Mouse (Mus musculus): Measurements from ENCODE around the gene Gm12216. TPM values are rescaled to one million over a fixed set of nuclear protein-coding genes. Genes with fewer than 3 reads are reported as not detected.
A peak's percentile ranks its signal among the peaks of the same experiment; 100 is the strongest.

The Gm12216 gene
- total and polyA plus RNA-seq, 3 experiments: 2.6 to 4.4 (median 2.6) TPM

DNA sequence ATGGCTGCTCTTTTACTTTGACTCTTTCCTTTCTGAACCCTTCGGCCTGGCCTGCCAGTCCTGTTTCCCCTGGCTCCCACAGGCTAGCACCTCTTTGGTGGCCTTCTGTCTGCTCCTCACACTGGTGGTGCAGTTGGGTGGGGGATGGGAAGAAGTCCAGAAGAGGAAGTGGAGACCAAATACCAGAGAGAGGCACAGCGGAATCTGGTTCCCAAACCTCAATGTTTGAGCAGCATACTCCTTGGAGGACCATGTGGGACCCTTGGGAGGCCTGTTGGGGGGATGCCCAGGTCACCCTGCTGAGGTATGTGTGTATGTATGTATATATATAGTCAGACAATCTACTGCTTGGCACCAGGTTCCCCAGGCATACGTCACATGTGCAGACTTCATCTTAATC, 65.0 kb downstream of the Gm12216 start:
- no peak for TF ChIP-seq EP300 (IDR thresholded peaks at IDR 0.05; ENCODE audit: insufficient read depth, low read depth, low read length)
- TF ChIP-seq POLR2A (IDR thresholded peaks at IDR 0.05; ENCODE audit: insufficient read depth, low read depth, low read length): no peak
- TF ChIP-seq CTCF (IDR thresholded peaks at IDR 0.05): no peak
- no peak overlapping the region for H3K4me3 ChIP-seq
- H3K4me1 ChIP-seq (ENCODE audit: control insufficient read depth, insufficient read depth, low read length): peaks cover 29% of the 10 kb centered on the region
- no peaks in the 10 kb centered on the region for H3K79me2 ChIP-seq (replicated peaks; ENCODE audit: control insufficient read depth, insufficient read depth, low read length)
- 77% methylated on average over 3 of the region's 3 CpGs for WGBS
- peaks cover 6% of the 10 kb centered on the region; the same call in 1 of the 2 replicates for H3K36me3 ChIP-seq (ENCODE audit: control insufficient read depth, insufficient read depth, low read length)
- intact Hi-C loops (cut with DNase I): no loop called here
- H3K27ac ChIP-seq: peak overlapping the region; percentile 69
- no peak overlapping the region for H3K9ac ChIP-seq (ENCODE audit: low read depth, low read length)
- peak; percentile 47 to 53 for DNase-seq
- H3K27me3 ChIP-seq (ENCODE audit: control insufficient read depth, insufficient read depth, low read length): no peaks in the 10 kb centered on the region

DNA sequence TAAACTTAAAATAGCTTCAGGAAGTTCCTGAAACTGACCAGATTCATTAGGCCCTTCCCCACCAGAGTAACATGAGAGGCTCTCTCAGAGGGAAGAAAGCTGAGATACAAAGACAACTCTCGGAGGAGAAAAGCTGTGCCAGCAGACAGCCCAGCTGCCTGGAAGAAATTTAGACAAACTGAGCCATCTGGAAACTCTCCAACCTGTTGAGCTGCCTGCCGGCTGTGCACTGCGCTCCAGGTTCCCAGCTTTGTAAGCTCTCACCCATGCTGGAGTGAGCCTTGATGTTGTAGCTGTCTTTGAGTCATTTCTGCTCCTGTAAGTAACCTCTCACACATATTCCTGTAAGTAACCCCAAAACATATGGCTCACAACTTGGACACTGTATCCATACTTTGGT, 66.1 kb downstream of the Gm12216 start:
- WGBS: 70% methylated on average over 3 of the region's 3 CpGs
- intact Hi-C loops (cut with DNase I): no loop called here
- H3K27ac ChIP-seq: no peak overlapping the region
- TF ChIP-seq CTCF (IDR thresholded peaks at IDR 0.05) (no peak), POLR2A (IDR thresholded peaks at IDR 0.05; ENCODE audit: insufficient read depth, low read depth, low read length) (no peak), EP300 (IDR thresholded peaks at IDR 0.05; ENCODE audit: insufficient read depth, low read depth, low read length) (no peak)
- H3K9ac ChIP-seq (ENCODE audit: low read depth, low read length): no peak overlapping the region
- H3K36me3 ChIP-seq (ENCODE audit: control insufficient read depth, insufficient read depth, low read length): peaks cover 6% of the 10 kb centered on the region; the same call in 1 of the 2 replicates
- no peaks in the 10 kb centered on the region for H3K79me2 ChIP-seq (replicated peaks; ENCODE audit: control insufficient read depth, insufficient read depth, low read length)
- peaks cover 30% of the 10 kb centered on the region for H3K4me1 ChIP-seq (ENCODE audit: control insufficient read depth, insufficient read depth, low read length)
- no peaks in the 10 kb centered on the region for H3K27me3 ChIP-seq (ENCODE audit: control insufficient read depth, insufficient read depth, low read length)
- no peak overlapping the region for H3K4me3 ChIP-seq
- peak in 1 of 2 experiments; percentile 41 for DNase-seq

DNA sequence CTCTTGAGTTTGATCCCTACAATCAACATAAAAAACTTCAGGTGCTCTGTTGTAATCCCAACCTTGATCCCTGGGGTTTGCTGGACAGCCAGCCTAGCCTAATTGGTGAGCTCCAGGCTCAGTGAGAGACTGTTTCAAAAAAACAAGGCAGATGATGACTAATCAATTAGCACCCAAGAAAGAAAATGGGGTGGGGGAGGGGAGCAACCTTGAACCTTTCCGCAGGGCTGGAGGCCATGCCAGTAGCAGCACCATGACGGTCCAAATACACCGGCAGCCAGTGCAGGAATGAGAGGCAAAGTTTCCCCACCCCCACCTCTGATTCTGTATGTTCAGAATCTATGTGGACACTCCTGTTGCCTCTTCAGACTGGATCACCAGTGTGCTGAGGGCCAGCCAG, 69.8 kb downstream of the Gm12216 start:
- no peak overlapping the region for H3K9ac ChIP-seq (ENCODE audit: low read depth, low read length)
- H3K4me1 ChIP-seq (ENCODE audit: control insufficient read depth, insufficient read depth, low read length): peaks cover 30% of the 10 kb centered on the region
- TF ChIP-seq EP300 (IDR thresholded peaks at IDR 0.05; ENCODE audit: insufficient read depth, low read depth, low read length): no peak
- no peak for TF ChIP-seq CTCF (IDR thresholded peaks at IDR 0.05)
- no peak for TF ChIP-seq POLR2A (IDR thresholded peaks at IDR 0.05; ENCODE audit: insufficient read depth, low read depth, low read length)
- 74% methylated on average over 3 of the region's 3 CpGs for WGBS
- DNase-seq: no peak
- no peaks in the 10 kb centered on the region for H3K79me2 ChIP-seq (replicated peaks; ENCODE audit: control insufficient read depth, insufficient read depth, low read length)
- no peak overlapping the region for H3K4me3 ChIP-seq
- intact Hi-C loops (cut with DNase I): no loop called here
- peaks cover 2% of the 10 kb centered on the region; the same call in 1 of the 2 replicates for H3K36me3 ChIP-seq (ENCODE audit: control insufficient read depth, insufficient read depth, low read length)
- no peaks in the 10 kb centered on the region for H3K27me3 ChIP-seq (ENCODE audit: control insufficient read depth, insufficient read depth, low read length)
- peak overlapping the region; percentile 11; the same call in 1 of the 2 replicates for H3K27ac ChIP-seq

DNA sequence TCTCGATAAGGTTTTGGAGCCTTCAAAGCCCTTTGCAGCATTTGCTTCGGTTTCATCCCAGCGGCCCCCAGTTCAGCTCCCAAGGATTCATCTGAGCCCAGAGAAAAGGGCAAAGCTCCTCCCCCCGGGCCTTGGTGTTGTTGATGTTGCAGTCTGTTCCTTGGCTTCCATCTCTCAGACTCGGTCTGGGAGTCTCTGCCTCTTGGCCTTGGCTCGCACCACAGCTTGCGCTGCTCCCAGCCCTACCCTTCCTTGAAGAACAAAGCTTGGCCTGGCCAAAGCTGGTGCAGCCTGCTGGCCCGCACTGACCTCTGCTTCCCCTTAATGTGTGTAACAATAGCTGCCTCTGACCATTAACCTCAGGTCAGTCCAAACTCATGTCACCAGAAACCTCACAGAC, 70.9 kb downstream of the Gm12216 start:
- TF ChIP-seq EP300 (IDR thresholded peaks at IDR 0.05; ENCODE audit: insufficient read depth, low read depth, low read length) (peak; percentile 92), CTCF (IDR thresholded peaks at IDR 0.05) (peak; percentile 19; the same call in 1 of the 2 replicates), POLR2A (IDR thresholded peaks at IDR 0.05; ENCODE audit: insufficient read depth, low read depth, low read length) (peak; percentile 49; the same call in 1 of the 2 replicates)
- Histone ChIP-seq H3K9ac (ENCODE audit: low read depth, low read length) (no peak overlapping the region), H3K4me3 (no peak overlapping the region), H3K79me2 (replicated peaks; ENCODE audit: control insufficient read depth, insufficient read depth, low read length) (no peaks in the 10 kb centered on the region), H3K27ac (peak overlapping the region; percentile 83), H3K36me3 (ENCODE audit: control insufficient read depth, insufficient read depth, low read length) (peaks cover 2% of the 10 kb centered on the region; the same call in 1 of the 2 replicates), H3K4me1 (ENCODE audit: control insufficient read depth, insufficient read depth, low read length) (peaks cover 23% of the 10 kb centered on the region), H3K27me3 (ENCODE audit: control insufficient read depth, insufficient read depth, low read length) (no peaks in the 10 kb centered on the region)
- peak; percentile 72 to 86 for DNase-seq
- WGBS: 43% methylated on average over 8 of the region's 8 CpGs
- intact Hi-C loops (cut with DNase I): loop anchor here (1.0 kb wide), 1 partner anchor 8 kb away; no protein-coding TSS in a partner anchor

DNA sequence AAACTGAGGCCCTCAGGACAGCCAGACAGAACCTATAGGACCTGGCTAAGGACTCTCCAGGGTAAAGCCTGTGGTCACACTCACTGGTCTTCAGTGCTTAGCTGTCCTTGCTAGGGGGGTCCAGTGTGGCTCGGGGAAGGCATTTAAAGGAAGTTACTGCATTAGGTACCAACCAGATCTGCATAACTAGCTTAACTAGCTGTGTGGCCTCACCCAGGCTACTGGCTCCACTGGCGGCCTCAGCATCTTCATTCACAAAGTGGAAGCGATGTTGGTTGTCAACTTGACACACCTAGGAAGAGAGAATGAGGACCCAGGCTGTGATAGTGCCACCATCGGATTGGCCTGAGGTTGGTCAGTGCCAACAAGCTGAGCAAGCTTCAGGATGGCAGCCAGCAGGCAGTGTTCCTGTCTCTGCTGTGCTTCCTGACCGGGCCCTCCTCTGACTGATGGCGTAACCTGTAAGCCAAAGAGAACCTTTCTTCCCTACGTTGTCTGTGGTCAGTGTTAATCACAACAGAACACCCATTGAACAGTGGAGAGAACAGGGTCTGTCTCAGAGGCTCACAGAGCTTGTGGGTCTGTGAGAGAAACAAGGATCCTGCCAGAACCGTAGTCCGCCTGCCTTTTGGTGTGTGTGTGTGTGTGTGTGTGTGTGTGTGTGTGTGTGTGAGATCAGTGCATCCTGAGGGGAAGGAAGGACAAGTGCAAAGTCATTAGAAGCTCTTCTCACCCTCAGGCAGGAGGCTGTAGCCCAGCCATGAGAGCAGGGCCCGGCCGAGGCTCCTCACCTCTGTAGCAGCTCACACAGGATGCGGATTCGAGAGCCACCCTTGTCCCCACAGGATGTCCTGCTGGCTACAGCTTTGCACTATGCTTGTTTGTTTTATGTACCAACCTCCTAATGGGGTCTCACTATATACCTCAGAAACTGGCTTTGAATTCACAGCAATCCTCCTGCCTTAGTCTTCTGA, 72.7 kb downstream of the Gm12216 start:
- Histone ChIP-seq H3K4me3 (no peak overlapping the region), H3K27ac (peak overlapping the region; percentile 70), H3K27me3 (ENCODE audit: control insufficient read depth, insufficient read depth, low read length) (no peaks in the 10 kb centered on the region)

More for the DNA sequence above, 72.7 kb downstream of the Gm12216 start:
- H3K9ac ChIP-seq (ENCODE audit: low read depth, low read length): peak overlapping the region; percentile 47; the same call in 1 of the 2 replicates
- DNase-seq: peak; percentile 50 to 62
- 56% methylated on average over 13 of the region's 13 CpGs for WGBS
- H3K4me1 ChIP-seq (ENCODE audit: control insufficient read depth, insufficient read depth, low read length): peaks cover 27% of the 10 kb centered on the region
- TF ChIP-seq CTCF (IDR thresholded peaks at IDR 0.05) (no peak), EP300 (IDR thresholded peaks at IDR 0.05; ENCODE audit: insufficient read depth, low read depth, low read length) (0 out of 2 replicates have a peak, but pooled peaks have one; percentile 46)
- intact Hi-C loops (cut with DNase I): no loop called here
- H3K79me2 ChIP-seq (replicated peaks; ENCODE audit: control insufficient read depth, insufficient read depth, low read length): no peaks in the 10 kb centered on the region
- peaks cover 2% of the 10 kb centered on the region; the same call in 1 of the 2 replicates for H3K36me3 ChIP-seq (ENCODE audit: control insufficient read depth, insufficient read depth, low read length)
